Mouse (Mus musculus): ENCODE measurements around the gene Gm14569. TPM values are rescaled to one million over a fixed set of nuclear protein-coding genes. Genes with fewer than 3 reads are reported as not detected.

The Gm14569 gene
- total RNA-seq, 2 experiments from 2014 or later: not detected

Small RNAs within 50 kb of the gene (microRNA-seq; reads per million reads assigned to microRNA genes)
- gene Gm44485: 0 reads per million in 2 experiments

Other genes with a start within 250 kb of the Gm14569 start
- 1 to 10 TPM; 2.5 to 3.2 TPM for gene Lonrf3, start 163.5 kb downstream of the Gm14569 start, total RNA-seq (2021)
- not detected for gene Gm6268, start 90.5 kb downstream of the Gm14569 start, total RNA-seq (2021)
- gene Pgrmc1, start 106.4 kb upstream of the Gm14569 start, total RNA-seq (2021): 10 to 100 TPM; 27.4 to 28.4 TPM
- 1 to 10 TPM; 1.7 to 1.8 TPM for gene Akap17b, start 153.6 kb upstream of the Gm14569 start, total RNA-seq (2021)

All from gastrocnemius, postnatal 10 days (tissue).